Mouse (Mus musculus) olfactory bulb, adult 2 months (tissue): Measurements from ENCODE around the gene 1700019D03Rik. TPM values are rescaled to one million over a fixed set of nuclear protein-coding genes. Genes with fewer than 3 reads are reported as not detected.
"Not testable (repeated sequence)": the region's sequence is repeated elsewhere in the genome, so short reads cannot be mapped to it uniquely, and the experiment has no call there.

Experiments
- H3K27ac ChIP-seq: fragments of 200-500 bp; 2 replicates; pipeline ENCODE4 v1.5.1; 2012; ENCODE audit warnings: low read depth, low read length; ENCODE audit not compliant: insufficient read depth
- H3K4me1 ChIP-seq: fragments of 200-500 bp; 2 replicates; pipeline ENCODE4 v1.6.1; 2012; ENCODE audit warnings: low read length; ENCODE audit not compliant: control insufficient read depth, insufficient read depth
- H3K4me3 ChIP-seq: fragments of 200-500 bp; 2 replicates; pipeline ENCODE4 v1.5.1; 2012; ENCODE audit warnings: mild to moderate bottlenecking, low read depth, low read length, moderate library complexity; ENCODE audit not compliant: insufficient read depth
- CTCF ChIP-seq: fragments of 200-500 bp; IDR thresholded peaks from 2 replicates; pipeline ENCODE4 v1.5.1; 2012; ENCODE audit warnings: low read depth, mild to moderate bottlenecking, low read length, moderate library complexity; ENCODE audit not compliant: insufficient read depth
- POLR2A ChIP-seq: fragments of 200-500 bp; IDR thresholded peaks from 2 replicates; pipeline ENCODE4 v1.6.1; 2012; ENCODE audit warnings: mild to moderate bottlenecking, low read depth, low read length, moderate library complexity; ENCODE audit not compliant: insufficient read depth
- WGBS: fragments of 180-500 bp; shearing (Covaris S2); methylation state at CpG from one replicate; pipeline ENCODE4 v1.1.7; 2018; 5-methylcytosine and 5-hydroxymethylcytosine counted together
- polyA plus RNA-seq: library from polyadenylated mRNA; stranded (reverse); fragments of >200 nt; gene quantifications from 2 replicates; pipeline ENCODE4 v1.2.4, GENCODE M21; 2012; ENCODE audit warnings: low replicate concordance; ENCODE audit not compliant: missing spikeins, insufficient read depth, insufficient read length

The 1700019D03Rik gene
- polyA plus RNA-seq, 1 experiment: not detected

DNA sequence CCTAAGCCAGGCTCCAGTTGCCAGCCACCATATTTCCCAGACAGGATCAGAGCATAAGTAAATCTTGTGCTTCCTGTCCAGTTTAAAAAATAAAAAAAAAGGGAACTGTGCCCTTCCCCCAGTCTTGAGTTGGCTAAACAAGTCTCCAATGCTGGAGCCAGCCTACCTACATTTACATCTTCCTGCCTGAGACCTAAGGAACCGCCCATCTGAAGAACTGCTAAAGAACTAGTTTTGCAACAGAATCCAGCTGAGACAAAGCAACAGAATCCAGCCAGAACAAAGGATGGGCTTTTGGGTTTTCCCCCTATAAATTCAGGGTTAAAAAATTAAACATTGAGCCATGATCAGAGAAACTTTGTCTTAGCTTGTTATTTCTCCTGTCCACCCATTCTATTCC, 81.0 kb downstream of the 1700019D03Rik start:
- no peak overlapping the region for H3K4me3 ChIP-seq
- 98% methylated on average over 1 of the region's 1 CpGs for WGBS
- TF ChIP-seq POLR2A (no peak), CTCF (no peak)

DNA sequence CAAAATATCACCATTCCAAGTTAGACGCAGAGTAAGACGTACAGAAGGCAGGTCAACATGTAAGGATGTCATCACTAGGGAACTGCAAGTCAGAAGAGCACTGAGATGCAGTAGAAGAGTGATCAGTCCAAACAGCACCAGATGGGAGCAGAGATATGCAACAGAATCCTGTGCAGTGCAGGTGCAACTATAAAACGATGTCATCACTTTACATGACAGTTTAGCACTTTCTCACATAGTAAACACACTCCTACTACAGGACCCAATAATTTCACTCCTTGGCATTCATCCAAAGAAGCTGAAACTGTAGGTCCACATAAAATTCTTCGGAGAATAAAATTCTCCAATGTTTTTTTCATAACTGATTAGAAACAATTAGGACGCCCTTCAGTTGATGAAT, 85.5 kb downstream of the 1700019D03Rik start:
- 70% methylated on average over 5 of the region's 5 CpGs for WGBS
- TF ChIP-seq CTCF: no peak
- no peak for TF ChIP-seq POLR2A
- Histone ChIP-seq H3K4me1 (no peaks in the 10 kb centered on the region), H3K27ac (no peak overlapping the region), H3K4me3 (no peak overlapping the region)

More for the DNA sequence above, 81.0 kb downstream of the 1700019D03Rik start:
- Histone ChIP-seq H3K27ac (no peak overlapping the region), H3K4me1 (no peaks in the 10 kb centered on the region)

DNA sequence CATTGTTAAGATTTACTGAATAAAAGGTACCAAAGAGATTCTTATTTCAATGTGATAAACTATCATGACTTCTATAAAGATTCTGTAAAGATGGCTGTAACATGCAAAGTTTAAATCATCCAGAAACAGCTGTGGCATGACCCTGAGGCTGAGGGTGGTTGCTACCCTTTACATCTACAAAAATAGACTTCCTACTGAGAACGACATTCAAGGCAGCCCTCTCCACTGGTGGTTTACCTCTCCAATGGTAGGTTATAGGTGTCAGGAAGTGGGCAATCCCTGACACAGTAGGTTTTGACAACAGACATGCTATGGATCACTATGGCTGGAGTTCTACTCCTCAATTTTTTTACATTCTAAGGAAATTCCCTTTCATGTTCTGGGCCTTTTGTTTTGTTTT, 95.5 kb downstream of the 1700019D03Rik start:
- not testable (repeated sequence) for H3K4me3 ChIP-seq, H3K27ac ChIP-seq, H3K4me1 ChIP-seq
- WGBS: 67% methylated on average over 1 of the region's 1 CpGs

DNA sequence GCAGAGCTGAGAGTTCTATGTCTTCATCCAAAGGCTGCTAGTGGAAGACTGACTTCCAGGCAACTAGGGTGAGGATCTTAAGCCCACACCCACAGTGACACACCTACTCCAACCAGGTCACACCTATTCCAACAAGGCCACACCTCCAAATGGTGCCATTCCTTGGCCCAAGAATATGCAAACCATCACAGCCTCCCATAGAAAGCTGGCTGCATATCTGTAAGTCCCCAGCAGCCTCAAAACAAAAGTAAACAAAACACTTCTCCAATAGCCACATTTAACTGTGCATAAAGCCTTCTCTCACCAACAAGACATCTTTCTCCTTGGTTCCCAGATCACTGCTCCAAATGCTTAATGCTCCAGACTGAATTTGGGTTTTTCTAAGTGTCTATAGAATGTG, 101.1 kb downstream of the 1700019D03Rik start:
- H3K27ac ChIP-seq, H3K4me1 ChIP-seq, H3K4me3 ChIP-seq: not testable (repeated sequence)

DNA sequence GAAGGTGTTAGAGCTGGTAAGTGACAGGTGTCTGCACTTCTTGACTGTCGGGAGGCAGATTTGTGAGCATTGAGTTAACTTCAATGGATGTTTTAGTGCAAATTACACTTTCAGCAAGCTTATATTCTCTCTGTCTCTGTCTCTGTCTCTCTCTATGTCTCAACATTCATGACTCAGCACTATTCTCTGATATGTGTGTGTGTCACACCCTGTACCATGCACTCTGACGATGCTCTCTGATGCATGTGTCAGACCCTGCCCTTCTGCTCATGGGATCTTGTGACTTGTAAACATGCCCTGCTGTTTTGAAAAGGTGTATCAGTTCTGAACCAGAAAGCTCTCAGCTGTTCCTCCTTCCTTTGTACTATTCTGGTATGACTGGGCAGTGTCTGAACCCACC, 103.3 kb downstream of the 1700019D03Rik start:
- 91% methylated on average over 2 of the region's 2 CpGs for WGBS
- TF ChIP-seq POLR2A (no peak), CTCF (no peak)
- Histone ChIP-seq H3K4me3 (no peak overlapping the region), H3K27ac (no peak overlapping the region), H3K4me1 (no peaks in the 10 kb centered on the region)

DNA sequence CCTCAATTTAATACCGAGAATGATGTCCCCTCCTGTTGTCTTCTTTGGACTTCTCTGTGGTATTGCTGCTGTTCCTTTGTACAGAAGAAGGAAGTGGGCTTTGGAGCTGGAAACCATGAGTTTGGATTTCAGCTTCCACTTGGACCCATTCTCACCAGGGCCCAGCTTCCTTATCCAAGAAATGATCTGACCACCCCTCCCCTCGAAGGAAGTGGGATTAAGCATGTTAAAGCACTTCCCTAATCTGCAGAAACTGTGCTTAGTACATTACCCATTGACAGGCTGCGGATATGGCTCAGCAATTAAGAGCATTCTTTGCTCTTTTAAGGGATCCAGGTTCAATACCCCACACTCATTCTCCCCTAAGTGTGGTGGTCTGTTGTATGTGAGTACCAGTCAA, 110.2 kb downstream of the 1700019D03Rik start:
- no peaks in the 10 kb centered on the region for H3K4me1 ChIP-seq
- no peak for TF ChIP-seq CTCF
- TF ChIP-seq POLR2A: no peak
- 82% methylated on average over 3 of the region's 3 CpGs for WGBS
- H3K27ac ChIP-seq: no peak overlapping the region
- H3K4me3 ChIP-seq: no peak overlapping the region

DNA sequence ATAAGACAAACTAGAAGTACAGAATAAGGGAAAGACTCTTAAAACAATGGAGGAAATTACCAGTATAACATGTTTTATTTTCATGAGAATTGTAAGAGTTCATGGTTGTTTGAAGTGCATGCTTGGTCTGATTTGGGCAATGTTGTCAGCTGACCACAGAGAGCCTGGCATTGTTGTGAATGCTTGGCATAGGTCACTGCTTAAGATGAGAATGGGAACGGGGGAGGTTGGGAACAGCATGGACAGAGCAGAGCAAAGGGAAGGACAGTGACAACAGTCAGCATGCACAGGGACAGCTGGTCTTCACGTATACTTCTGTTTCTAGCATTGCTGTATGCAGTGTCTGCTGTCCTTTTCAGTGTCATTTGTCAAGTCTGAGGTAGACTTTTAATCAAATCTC, 135.8 kb downstream of the 1700019D03Rik start:
- Histone ChIP-seq H3K4me1 (no peaks in the 10 kb centered on the region), H3K4me3 (no peak overlapping the region), H3K27ac (no peak overlapping the region)
- TF ChIP-seq CTCF (no peak), POLR2A (no peak)
- 63% methylated on average over 2 of the region's 2 CpGs for WGBS

Other genes starting within 250 kb of the 1700019D03Rik start
- not detected in 2 replicates for gene Inpp1, start 202.5 kb downstream of the 1700019D03Rik start, polyA plus RNA-seq
- gene Hibch, start 175.2 kb downstream of the 1700019D03Rik start, polyA plus RNA-seq: not detected in 2 replicates
- not detected in 2 replicates for gene Mstn, start 41.5 kb upstream of the 1700019D03Rik start, polyA plus RNA-seq
- gene 1700019A02Rik, start 167.5 kb upstream of the 1700019D03Rik start, polyA plus RNA-seq: not detected in 2 replicates